Mouse (Mus musculus) mature B cell (primary cell): ENCODE data around the gene Serpinb1c.
"Not testable (repeated sequence)": the region's sequence is repeated elsewhere in the genome, so short reads cannot be mapped to it uniquely, and the experiment has no call there.

Experiments used
- in situ Hi-C: fragments of 300-500 bp; cut with MboI; formaldehyde crosslinking; loops from 2 replicates; pipeline ENCODE4 v1.14.3; 2019

Serpinb1c gene

DNA sequence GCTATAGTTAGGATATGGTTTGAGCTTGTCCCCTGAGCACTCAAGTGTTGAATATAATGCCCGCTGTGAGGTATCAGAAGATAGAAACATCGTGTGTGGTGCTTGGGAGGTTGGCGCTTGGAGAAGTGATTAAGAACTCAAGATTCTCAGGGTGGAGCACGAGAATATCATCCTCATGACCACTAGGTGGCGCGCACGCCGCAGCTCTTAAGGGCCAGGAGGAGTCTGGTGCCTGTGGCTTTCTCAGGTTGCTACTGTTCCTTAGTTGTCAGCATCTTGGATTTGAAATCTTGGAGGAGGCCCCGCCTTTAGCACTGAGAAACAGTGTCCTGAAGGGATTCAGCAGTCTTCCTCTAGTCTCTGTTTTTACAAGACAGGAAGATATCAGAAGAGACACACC is 31.5 kb downstream of the Serpinb1c start:
- in situ Hi-C loops: no loop called here

DNA sequence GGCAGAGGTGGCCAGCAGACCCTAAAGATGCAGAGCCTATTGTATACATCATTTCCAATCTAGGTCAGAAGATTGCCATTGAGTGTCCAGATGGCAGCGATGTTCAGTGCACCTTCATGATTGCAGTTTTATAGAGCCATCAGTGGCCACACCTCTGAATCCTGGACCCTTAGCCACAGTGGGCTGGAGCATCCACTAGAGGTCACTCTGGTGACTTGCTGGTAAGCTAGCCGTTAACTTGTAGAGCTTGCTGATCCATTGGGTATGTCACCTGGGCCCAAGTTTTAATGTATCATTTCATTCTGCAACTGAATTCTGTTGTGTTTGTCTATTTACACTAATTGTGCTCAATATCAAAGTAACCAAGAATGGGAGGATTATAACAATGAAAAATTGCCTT is 32.4 kb downstream of the Serpinb1c start:
- in situ Hi-C loops: no loop called here

DNA sequence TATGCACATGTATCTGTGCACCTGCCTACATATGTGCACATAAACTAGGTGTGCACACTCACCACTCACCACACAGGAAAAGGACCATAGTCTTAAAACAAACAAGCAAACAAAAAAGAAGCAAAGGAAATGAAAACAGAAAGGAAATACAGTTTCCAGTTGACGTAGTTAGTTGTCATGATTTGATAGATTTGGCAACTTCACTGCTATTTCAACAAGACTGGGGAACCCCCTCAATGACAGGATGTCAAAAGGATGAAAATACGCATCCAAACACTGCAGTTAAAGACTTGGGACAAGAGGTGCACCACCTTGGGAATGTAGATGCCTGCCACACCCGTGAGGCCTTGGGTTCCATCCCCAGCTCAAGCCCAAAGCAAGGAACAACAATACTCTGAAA is 33.5 kb downstream of the Serpinb1c start:
- in situ Hi-C loops: not testable (repeated sequence)

DNA sequence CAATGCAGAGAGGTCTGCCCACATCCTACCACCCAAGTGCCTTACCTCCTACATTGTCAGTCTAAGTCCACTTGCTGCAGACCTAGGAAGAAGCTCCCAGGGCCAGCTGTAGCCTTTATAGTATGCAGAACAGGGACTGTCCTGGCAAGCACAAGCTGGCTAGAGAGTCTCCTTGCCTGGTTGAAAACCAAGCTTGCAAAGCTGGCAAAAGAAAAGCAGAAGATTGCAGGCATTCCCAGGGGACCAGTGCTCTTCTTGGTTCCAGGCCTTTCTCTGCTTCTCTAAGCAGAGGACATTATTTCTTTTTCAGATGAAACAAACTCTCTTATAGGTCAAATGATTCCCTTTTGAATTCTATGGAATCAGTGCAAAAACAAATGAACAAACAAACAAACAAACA is 34.6 kb downstream of the Serpinb1c start:
- in situ Hi-C loops: no loop called here

DNA sequence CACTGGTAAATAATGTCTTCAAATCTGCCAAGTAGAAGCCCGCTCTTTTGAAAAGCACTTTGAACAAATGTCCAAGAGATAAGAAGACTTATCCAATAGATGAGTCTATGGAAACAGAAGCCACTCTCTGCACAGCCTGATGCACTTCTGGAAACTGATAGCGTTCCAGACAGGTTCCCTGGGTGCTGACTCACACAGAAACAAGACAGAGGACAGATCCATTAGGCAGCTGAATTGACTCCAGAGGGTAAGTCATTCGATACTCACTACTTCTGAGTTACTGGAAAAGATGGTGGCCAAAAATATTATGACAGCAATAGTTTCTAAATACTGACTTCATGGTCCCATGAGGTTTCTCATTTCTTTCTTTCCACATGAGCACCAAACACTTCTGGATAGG is 37.2 kb downstream of the Serpinb1c start:
- in situ Hi-C loops: no loop called here

DNA sequence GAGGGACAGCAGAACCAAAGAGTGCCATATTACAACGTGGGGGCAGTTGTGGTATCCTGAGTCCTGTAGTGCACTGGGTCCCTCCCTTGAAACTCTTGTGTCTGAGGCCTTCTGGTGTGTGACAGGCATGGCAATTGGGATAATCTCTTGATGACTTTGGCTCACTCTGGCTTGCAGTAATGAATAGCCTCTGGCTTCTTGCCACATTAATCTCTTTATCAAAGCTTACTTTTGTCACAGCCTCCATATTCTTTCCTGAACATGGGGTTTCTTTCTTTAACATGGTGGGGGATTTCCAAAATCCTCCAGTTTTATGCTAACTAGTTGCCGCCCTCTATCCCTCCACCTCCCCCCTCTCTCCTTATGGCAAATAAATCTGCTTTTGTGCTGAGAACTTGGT is 44.9 kb downstream of the Serpinb1c start:
- in situ Hi-C loops: no loop called here

DNA sequence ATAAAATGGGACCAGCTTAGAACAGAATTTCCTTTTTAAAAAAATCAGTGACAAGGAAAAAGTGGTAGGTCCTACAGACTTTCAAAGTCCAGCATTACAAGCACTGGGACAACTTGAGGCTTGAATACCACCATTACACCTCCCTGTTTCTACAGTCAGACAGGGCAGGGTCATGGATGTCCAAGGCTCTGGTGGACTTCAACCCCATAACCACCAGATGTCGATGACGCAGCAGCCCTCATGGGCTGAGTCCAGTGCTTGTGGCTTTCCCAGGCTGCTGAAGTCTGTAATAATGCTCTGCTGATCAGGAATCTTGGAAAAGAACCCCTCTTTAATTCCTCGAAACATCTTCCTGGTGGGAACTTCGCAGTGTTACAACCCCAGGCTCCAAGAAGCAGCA is 45.5 kb downstream of the Serpinb1c start:
- in situ Hi-C loops: no loop called here

DNA sequence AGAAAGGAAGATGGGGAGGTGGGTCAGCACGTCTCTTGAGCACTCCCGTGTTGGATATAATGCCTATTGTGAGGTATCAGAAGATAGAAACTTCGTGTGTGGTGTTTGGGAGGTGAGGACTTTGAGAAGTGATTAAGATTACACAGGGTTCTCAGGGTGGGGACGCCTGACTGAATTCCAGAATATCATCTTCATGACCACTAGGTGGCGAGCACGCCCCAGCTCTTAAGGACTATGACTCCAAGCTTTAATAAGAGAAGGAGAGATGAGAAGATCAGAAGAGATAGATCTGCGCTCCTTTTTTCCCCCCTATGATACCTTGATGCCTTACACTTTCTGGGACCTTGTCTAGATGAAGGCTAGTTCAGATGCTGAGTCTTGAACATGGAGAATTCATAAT is 46.0 kb downstream of the Serpinb1c start:
- in situ Hi-C loops: no loop called here

DNA sequence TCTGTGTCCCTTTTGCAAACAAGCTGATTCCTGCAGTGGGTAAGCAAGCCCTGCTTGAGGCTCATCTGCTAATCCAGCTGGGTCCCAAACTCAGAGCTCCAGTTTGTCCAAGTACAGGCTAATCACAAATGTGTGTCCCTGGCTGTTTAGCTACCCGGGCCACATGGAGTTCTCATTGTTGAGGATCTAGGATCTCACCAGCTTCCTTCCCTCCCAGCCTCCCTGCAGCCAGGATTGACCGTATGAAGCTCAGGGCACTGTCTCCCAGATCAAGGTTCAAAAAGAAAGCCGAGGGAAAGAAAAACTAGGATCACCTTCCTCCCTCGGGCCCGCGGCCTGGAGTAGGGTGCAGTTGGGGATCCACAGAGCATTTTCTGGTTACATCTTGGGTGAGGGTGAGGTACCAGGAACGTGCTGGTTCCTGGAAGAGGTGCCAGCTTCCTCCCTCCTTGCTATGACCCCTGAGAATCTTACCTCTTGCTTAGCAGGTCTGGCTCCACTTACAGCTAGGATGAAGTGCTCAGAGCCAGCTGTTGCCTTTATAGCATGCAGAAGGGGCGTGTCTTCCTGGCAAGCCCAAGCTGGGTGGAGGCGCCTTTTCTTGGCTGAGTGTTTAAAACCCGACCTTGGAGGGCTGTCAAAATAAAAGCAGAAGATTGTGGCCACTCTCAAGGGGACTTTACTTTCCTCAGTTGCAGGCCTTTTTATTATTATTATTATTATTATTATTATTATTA is 47.2 kb downstream of the Serpinb1c start, which contains the start of gene Serpinb1a:
Gene Serpinb1a (minus strand): TSS at position 518 of the 737 bp plus-strand sequence.
- in situ Hi-C loops: no loop called here

DNA sequence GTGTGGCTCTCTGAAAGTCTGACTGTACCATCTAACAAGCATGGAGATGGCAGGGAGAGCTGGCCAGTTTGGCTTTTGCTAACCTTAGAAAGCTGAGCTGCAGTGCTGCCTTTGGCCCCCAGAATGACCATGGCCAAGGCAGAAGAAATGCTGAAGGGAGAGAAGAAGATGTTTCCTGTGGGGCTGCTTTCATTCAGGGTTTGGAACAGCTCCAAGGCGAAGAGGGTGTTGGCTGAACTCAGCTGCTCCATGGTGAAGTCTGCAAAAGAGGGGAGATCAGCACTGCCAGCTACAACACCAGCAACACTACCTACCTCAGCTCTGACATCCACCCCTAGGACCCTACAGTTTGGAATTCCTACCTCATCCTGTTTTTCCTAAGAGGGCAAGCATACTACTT is 47.9 kb downstream of the Serpinb1c start:
- in situ Hi-C loops: no loop called here

DNA sequence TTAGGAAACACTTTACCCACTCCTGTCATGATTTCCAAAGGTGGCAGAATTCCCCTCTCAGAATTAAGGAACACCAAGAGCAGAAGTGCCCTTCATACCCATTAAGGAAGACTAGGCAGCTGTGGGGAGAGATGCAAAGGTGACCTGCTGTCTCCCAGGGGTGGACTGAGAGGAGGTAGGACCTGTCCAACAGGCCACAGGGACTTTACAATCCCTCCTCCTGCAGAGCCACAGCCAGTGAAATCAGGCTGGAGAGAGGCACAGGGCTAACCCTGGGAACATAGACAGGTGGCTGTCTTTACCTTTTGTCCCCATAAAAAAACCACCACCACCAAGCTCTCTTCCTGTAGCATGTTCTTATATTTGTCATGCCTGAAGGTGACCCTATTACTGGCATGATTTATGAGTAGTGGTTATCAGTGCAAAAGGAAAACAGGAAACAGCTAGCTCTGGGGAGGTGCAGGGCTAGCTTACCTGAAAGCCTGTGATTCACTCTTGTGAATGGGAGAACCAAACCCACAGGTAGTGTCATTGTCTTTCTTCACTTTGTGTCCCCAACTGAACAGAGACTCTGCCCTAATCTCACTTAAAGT is 48.4 kb downstream of the Serpinb1c start:
- in situ Hi-C loops: no loop called here

DNA sequence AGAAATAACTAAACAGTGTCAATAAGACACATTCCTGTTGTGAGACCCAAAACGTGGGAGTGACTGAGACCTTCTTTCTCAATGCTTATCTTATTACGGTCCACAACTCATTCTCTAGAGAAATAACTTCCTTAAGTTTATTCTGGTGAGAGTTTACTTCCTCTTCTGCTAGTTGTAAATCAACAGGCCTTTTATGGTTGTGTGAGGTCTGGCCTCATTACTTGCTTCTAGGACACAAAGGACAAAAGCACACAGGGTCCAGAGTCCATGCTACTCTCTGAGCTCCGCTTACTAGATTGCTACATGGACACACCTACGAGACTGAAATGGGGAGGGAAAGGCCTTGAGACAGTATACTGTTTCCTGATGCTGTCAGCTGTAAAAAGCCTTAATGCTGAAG is 48.9 kb downstream of the Serpinb1c start:
- in situ Hi-C loops: no loop called here

DNA sequence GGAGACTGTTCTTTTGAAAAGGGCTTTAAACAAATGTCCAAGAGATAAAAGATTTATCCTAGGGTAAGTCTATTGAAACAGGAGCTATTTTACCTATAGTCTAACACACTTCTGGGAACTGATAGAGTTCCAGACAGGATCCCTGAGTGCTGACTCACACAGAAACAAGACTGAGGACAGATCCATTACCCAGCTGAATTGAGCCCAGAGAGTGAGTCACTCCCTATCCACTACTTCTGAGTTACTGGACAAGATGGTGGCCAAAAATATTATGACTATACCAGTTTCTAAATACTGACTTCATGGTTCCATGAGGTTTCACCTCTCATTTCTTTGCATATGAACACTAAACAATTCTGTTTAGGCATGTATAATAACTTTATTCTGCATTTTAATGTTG is 51.8 kb downstream of the Serpinb1c start:
- in situ Hi-C loops: no loop called here

DNA sequence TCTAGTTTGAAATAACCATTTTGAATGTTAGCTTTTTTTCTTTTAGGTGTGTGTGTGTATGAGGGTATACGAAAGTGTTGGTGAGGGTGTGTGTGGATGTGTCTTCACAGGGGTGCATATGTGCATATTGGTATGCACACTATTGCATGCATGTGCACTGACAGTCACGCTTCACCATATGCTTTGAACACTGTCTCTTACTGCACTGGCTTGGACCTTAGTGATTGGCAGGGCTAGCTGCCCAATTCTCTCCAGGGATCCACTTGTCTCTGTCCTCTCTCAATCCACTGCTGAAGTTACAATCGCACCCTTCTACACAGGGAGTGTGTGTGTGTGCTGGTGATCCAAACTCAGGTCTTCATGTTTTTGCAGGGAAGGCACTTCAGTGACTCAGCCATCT is 56.7 kb downstream of the Serpinb1c start:
- in situ Hi-C loops: no loop called here

DNA sequence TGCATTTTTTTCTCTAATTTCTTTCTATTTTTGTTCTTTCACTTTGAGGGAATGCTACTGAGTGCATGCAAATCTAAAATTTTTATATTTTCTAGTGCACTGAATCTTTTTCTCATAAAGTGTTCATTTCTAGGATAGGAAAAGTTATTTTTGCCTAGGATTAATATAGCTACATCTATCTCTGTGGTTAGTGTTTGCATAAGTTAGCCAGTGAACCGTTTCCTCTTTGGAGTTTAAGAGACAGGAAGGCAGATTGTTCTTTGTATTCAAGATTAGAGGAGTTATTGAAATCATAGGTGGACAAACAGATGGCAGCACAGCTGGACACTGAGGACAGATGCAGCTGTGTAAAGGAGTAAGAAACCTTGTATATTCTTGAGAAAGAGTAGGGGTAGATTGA is 58.7 kb downstream of the Serpinb1c start:
- in situ Hi-C loops: no loop called here

DNA sequence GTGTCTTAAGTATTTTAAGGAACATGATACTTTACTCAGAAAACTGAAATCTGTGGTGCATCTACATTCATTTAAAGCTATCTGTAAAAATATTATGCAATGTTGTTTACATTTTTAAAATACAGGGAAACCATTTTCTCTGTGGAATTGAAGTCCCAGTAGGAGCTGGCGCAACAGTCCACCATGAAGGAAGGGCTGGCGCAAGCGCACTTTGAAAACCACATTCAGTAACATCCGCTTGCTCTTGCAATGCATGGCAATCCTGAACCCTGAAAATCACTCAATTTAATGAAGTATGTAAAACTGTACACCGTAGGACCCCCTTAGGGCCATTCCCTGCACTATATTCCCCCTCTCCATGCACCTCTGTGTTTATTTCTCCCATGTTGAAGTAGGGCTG is 63.5 kb downstream of the Serpinb1c start:
- in situ Hi-C loops: no loop called here

DNA sequence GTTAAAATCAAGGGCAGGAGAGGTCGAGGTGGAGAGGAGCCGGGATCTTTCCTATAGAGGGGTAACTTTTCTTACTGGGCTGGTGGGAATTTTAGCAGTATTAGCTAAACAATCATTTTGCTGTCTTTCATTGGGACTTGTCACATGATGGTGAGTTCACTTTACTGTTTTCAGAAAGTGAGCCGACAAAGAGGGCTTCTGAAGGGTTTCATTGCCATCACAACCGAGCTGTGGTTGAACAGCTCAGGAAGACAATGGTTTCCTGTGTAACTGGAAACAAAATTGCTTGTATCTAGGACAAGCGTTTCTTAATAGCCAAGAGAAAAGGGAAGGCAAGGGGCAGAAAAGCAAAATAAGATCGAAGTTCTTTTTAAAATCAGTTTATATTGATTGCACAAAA is 64.8 kb downstream of the Serpinb1c start:
- in situ Hi-C loops: no loop called here

DNA sequence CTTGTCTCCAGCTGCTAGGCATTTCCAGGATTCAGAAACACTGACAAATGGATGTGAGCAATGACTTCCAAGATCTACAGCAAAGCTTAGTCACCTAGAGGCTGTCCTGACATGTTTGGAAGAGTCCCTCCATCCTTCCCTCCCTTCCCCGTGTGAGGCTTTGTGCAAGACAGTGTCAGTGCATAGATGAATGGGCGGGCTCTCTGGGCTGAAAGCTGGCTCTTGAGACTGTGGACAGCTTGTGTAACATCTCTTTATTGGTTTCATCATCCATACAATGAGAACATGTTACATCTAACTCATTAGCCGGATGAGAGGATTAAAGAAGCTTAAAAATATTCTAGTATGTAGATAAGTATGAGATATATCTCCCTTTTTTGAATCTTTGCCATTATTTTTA is 65.2 kb downstream of the Serpinb1c start:
- in situ Hi-C loops: no loop called here

DNA sequence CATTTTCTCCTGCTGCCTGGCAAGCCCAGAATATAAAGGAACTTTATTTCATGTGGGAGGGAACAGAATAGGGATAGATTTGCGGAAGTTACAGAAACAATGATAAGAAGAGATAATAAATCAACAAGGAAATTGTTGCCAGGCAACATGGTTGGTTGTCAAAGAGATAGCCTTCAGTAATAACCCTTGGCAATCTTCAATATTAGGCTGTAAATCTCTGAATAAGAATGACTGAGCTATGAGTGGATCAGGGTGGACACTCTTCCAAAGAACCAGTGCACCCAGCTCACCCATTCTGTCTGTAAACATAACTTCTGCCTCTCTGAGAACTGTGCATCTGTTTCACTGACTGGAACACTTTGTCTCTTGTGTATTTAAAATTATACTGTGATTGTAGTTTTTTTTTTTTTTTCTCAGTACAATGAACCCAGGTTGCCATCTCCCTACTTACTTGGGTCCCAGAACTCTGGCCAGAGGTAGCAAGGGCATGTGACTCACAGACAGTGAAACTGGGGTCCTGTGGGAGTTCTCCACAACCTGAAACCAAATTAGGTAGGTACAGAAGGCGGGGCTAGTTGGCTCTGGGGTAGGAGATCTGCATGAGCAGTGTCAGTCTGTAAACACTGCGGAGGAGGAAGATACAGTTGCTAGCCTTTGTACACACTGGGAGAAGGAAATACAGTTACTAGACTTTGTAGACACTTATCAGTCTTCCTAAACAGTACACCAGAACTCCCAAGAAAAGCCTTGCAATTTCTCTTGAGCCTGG is 66.3 kb downstream of the Serpinb1c start:
- in situ Hi-C loops: no loop called here
